Mouse (Mus musculus) liver, embryonic 11.5 days (tissue): ENCODE results near the gene Eln. TPM values are rescaled to one million over a fixed set of nuclear protein-coding genes. Genes with fewer than 3 reads are reported as not detected.

Experiments used
- ATAC-seq: fragments of 200-750 bp; cut with Nextera tagmentation; replicated peaks from 2 replicates; pipeline ENCODE4 v1.8.0; 2017; ENCODE audit warnings: moderate number of reproducible peaks, mild to moderate bottlenecking, moderate TSS enrichment, moderate library complexity; ENCODE audit not compliant: low FRiP score
- DNase-seq: peaks from one replicate; pipeline ENCODE4 v3.0.0-alpha.2; 2017; ENCODE audit warnings: low spot score
- H3K27ac ChIP-seq: fragments of 300-500 bp; sonication (generic); 2 replicates; pipeline ENCODE4 v1.5.1; 2014; ENCODE audit warnings: mild to moderate bottlenecking, low read depth, low read length, control low read depth
- H3K27me3 ChIP-seq: fragments of 300-500 bp; sonication (generic); replicated peaks from 2 replicates; pipeline ENCODE4 v1.6.1; 2014; ENCODE audit warnings: low read length, mixed read lengths; ENCODE audit not compliant: control insufficient read depth, insufficient read depth
- H3K36me3 ChIP-seq: fragments of 300-500 bp; sonication (generic); 2 replicates; pipeline ENCODE4 v1.6.1; 2014; ENCODE audit warnings: mild to moderate bottlenecking, low read length, moderate library complexity, mixed read lengths; ENCODE audit not compliant: control insufficient read depth, insufficient read depth
- H3K4me1 ChIP-seq: fragments of 300-500 bp; sonication (generic); replicated peaks from 2 replicates; pipeline ENCODE4 v1.6.1; 2014; ENCODE audit warnings: low read length, mixed read lengths; ENCODE audit not compliant: control insufficient read depth, insufficient read depth
- H3K4me2 ChIP-seq: fragments of 300-500 bp; sonication (generic); 2 replicates; pipeline ENCODE4 v1.6.1; 2014; ENCODE audit warnings: mild to moderate bottlenecking, control low read depth, moderate library complexity
- H3K4me3 ChIP-seq: fragments of 300-500 bp; sonication (generic); 2 replicates; pipeline ENCODE4 v1.5.1; 2014; ENCODE audit warnings: low read depth, low read length, control low read depth
- H3K9ac ChIP-seq: fragments of 300-500 bp; sonication (generic); 2 replicates; pipeline ENCODE4 v1.6.1; 2014; ENCODE audit warnings: low read depth, low read length, control low read depth
- H3K9me3 ChIP-seq: fragments of 300-500 bp; sonication (generic); 2 replicates; pipeline ENCODE4 v1.6.1; 2016; ENCODE audit warnings: low read length, inconsistent platforms, mixed read lengths; ENCODE audit not compliant: control insufficient read depth
- WGBS: fragments of 180-500 bp; shearing (Covaris S2); extraction: QIAGEN DNeasy Blood & Tissue Kit; methylation state at CpG from one replicate; pipeline ENCODE4 v1.1.7; 2014; 5-methylcytosine and 5-hydroxymethylcytosine counted together
- polyA plus RNA-seq: library from polyadenylated mRNA; unstranded; fragments of >200 nt; fragmentation: Nextera tagmentation; extraction: Ambion mirVana; gene quantifications from 2 replicates; pipeline ENCODE4 v1.2.1, GENCODE M21; 2014

The Eln gene
- polyA plus RNA-seq, 1 experiment from 2014 or later, result 4.4 TPM

- Histone ChIP-seq H3K4me3 (no peak overlapping the region), H3K27me3 (no peaks in the 10 kb centered on the region; the same call in 1 of the 2 replicates), H3K9ac (no peak overlapping the region), H3K4me2 (no peak overlapping the region), H3K9me3 (no peaks in the 10 kb centered on the region), H3K4me1 (no peaks in the 10 kb centered on the region), H3K36me3 (no peaks in the 10 kb centered on the region), H3K27ac (no peak overlapping the region)
- no peak for ATAC-seq
- no peak for DNase-seq
- 89% methylated on average over 6 of the region's 6 CpGs for WGBS
Measured at GRCm38 (mm10) chr5:134686541-134686940, 60.6 kb downstream of the Eln start.

DNA sequence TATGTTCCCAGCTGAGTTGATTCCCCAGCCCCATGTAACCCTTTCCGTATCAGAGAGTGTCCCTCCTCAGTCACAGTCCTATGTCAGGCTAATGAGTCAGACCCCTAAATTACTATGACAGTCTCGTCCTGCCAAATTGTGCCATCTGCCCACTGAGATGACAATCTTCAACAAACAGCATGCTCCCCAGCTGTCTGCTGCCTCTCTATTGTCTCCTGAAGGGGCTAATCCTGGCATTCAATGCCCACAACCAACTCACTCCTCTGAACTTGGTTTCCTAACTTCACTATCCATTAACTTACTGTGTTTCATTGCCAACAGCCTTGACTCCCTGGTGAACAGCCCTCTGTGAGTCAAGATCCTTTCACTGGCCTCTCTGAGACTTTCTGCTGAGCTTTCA is 62.7 kb downstream of the Eln start:
- Histone ChIP-seq H3K27me3 (no peaks in the 10 kb centered on the region; the same call in 1 of the 2 replicates), H3K27ac (no peak overlapping the region), H3K9me3 (no peaks in the 10 kb centered on the region), H3K36me3 (no peaks in the 10 kb centered on the region), H3K4me3 (no peak overlapping the region), H3K9ac (no peak overlapping the region), H3K4me1 (peaks cover 3% of the 10 kb centered on the region; the same call in 1 of the 2 replicates), H3K4me2 (no peak overlapping the region)
- WGBS, result 75% methylated on average over 2 of the region's 2 CpGs
- DNase-seq (no peak), ATAC-seq (no peak)

GRCm38 (mm10) chr5:134683813-134684212 is 63.3 kb downstream of the Eln start:
- Histone ChIP-seq H3K36me3 (no peaks in the 10 kb centered on the region), H3K9me3 (no peaks in the 10 kb centered on the region), H3K27ac (no peak overlapping the region), H3K4me3 (no peak overlapping the region), H3K27me3 (no peaks in the 10 kb centered on the region; the same call in 1 of the 2 replicates), H3K4me2 (no peak overlapping the region), H3K4me1 (peaks cover 7% of the 10 kb centered on the region), H3K9ac (no peak overlapping the region)
- 73% methylated on average over 2 of the region's 2 CpGs for WGBS
- DNase-seq (no peak), ATAC-seq (no peak)

DNA sequence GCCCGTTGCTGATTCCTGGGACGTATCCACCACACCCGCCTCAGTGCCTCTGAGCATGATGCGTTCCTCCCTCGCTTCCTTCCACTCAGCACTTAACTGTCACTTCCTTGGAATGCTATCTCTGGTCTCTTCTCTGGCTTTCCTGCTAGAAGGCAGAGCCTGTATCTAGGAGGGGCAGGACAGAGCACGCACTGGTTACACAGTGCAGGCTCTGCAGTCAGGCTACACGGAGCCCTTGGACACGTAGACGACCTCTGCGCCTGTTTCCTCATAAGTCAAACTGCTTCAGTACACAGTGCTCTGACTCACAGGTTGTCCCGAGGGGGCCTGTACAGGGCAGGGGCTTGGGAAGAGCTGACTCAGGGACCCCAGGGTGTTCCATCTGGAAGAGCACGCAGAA is 66.9 kb downstream of the Eln start:
- no peak overlapping the region; the same call in 1 of the 2 replicates for H3K9ac ChIP-seq
- no peak overlapping the region for H3K4me2 ChIP-seq
- H3K36me3 ChIP-seq, result no peaks in the 10 kb centered on the region
- no peaks in the 10 kb centered on the region for H3K27me3 ChIP-seq
- WGBS, result 56% methylated on average over 12 of the region's 12 CpGs
- H3K27ac ChIP-seq, result peak overlapping the region; percentile 60
- DNase-seq, result no peak
- H3K4me1 ChIP-seq, result peaks cover 32% of the 10 kb centered on the region
- H3K9me3 ChIP-seq, result no peaks in the 10 kb centered on the region
- H3K4me3 ChIP-seq, result no peak overlapping the region
- ATAC-seq, result no peak; the same call in 1 of the 2 replicates

GRCm38 (mm10) chr5:134678827-134679546 is 68.1 kb downstream of the Eln start:
- H3K36me3 ChIP-seq, result no peaks in the 10 kb centered on the region
- no peaks in the 10 kb centered on the region for H3K9me3 ChIP-seq
- no peak for DNase-seq
- no peak overlapping the region for H3K4me3 ChIP-seq
- peak; percentile 60; the same call in 1 of the 2 replicates for ATAC-seq
- peak overlapping the region; percentile 19 for H3K4me2 ChIP-seq
- H3K9ac ChIP-seq, result 0 out of 2 replicates have a peak overlapping the region, but pooled peaks have one; percentile 16
- H3K4me1 ChIP-seq, result peaks cover 32% of the 10 kb centered on the region
- no peak overlapping the region for H3K27ac ChIP-seq
- no peaks in the 10 kb centered on the region for H3K27me3 ChIP-seq
- WGBS, result 65% methylated on average over 8 of the region's 8 CpGs

DNA sequence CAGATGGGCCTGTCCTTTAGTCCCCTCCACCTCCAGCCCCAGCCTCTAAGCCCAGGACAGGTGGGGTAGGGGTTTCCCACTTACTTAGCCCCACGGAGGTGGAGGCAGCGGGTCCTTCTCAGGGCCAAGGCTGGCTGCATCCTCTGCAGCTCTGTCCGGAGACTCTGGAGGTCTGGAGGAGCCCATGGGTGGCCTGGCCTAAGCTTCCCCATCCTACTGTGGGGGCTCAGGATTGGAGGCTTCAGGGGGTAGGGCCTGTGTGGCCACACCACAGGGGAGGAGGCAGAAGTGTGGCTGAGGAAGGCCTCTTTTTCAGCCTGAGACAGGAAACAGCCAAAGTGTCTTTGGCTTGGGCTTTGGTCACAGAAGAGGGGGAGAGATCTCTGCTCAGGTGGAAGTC is 69.1 kb downstream of the Eln start:
- Histone ChIP-seq H3K27ac (no peak overlapping the region), H3K4me3 (peak overlapping the region; percentile 7; the same call in 1 of the 2 replicates), H3K36me3 (no peaks in the 10 kb centered on the region), H3K4me2 (peak overlapping the region; percentile 31), H3K9ac (0 out of 2 replicates have a peak overlapping the region, but pooled peaks have one; percentile 8), H3K9me3 (no peaks in the 10 kb centered on the region), H3K4me1 (peaks cover 32% of the 10 kb centered on the region), H3K27me3 (no peaks in the 10 kb centered on the region)
- WGBS, result 66% methylated on average over 3 of the region's 3 CpGs
- ATAC-seq (no peak), DNase-seq (no peak)

DNA sequence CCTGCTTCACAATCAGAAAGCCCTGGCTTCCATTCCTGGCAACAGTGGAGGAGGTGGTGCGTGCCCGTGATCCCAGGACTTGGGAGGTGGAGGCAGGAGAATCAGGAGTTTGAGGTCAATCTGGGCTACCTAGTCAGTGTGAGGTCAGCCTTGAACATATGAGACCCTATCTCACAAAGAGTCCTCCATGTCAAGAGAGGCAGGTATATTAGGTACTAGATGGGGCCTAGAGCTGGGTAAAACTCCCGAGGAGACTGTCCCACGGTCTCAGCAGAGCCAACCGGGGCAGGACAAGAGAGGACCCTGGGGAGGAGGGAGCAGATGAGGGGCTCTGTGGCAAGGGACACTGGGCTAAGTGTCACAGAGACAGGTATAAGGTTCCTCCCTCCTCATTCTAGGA is 69.6 kb downstream of the Eln start:
- no peak overlapping the region for H3K9ac ChIP-seq
- ATAC-seq, result no peak
- H3K4me2 ChIP-seq, result peak overlapping the region; percentile 31
- H3K27me3 ChIP-seq, result no peaks in the 10 kb centered on the region
- peak overlapping the region; percentile 7; the same call in 1 of the 2 replicates for H3K4me3 ChIP-seq
- H3K9me3 ChIP-seq, result no peaks in the 10 kb centered on the region
- H3K36me3 ChIP-seq, result no peaks in the 10 kb centered on the region
- DNase-seq, result no peak
- 81% methylated on average over 5 of the region's 5 CpGs for WGBS
- peaks cover 32% of the 10 kb centered on the region for H3K4me1 ChIP-seq
- H3K27ac ChIP-seq, result no peak overlapping the region

DNA sequence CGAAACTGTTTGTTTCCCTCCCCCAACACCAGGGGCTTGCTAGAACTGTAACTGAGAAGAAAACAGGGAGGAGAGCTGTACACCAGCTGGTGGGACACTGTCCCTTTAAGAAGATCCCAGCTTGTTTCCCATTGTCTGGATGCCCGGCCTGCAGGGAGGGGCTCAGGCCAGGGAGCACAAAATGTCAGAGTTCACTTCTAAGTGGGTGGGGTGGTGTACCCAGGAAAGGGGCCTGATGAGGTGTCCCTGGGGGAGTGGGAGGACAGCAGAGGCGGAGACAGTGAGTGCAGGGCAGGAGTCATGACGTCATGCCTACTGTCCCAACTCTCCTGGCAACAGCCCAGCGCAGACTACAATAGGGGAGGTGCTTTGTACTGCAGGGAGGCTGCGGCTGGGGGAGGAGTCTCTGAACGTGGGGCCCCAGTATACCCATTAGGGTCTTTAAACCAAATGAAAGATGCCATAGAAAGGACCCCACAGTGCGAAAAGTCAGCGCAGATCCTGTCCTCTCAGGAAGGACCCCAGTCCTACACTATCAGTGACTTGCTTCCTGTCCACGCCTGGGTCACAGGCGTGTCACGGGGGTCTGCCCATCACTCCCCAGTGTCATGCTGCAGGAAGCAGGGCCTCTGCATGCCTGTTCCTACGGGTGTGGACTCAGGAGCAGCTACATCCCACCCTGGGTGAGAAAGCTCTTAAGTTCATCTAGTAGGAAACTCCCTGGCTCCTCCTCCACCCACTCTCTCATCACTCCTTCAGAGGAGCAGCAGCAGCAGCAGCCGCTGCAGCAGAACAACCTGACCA is 71.0 kb downstream of the Eln start:
- H3K36me3 ChIP-seq, result no peaks in the 10 kb centered on the region
- DNase-seq (peak; percentile 70), ATAC-seq (peak; percentile 77)
- no peaks in the 10 kb centered on the region for H3K9me3 ChIP-seq
- H3K4me1 ChIP-seq, result peaks cover 32% of the 10 kb centered on the region
- peak overlapping the region; percentile 75 for H3K4me2 ChIP-seq
- peak overlapping the region; percentile 48 for H3K9ac ChIP-seq
- WGBS, result 5% methylated on average over 14 of the region's 14 CpGs
- H3K27ac ChIP-seq, result peak overlapping the region; percentile 53
- no peaks in the 10 kb centered on the region for H3K27me3 ChIP-seq
- H3K4me3 ChIP-seq, result peak overlapping the region; percentile 43
